Mouse (Mus musculus): ENCODE measurements around the gene Nob1.

The Nob1 gene

DNA sequence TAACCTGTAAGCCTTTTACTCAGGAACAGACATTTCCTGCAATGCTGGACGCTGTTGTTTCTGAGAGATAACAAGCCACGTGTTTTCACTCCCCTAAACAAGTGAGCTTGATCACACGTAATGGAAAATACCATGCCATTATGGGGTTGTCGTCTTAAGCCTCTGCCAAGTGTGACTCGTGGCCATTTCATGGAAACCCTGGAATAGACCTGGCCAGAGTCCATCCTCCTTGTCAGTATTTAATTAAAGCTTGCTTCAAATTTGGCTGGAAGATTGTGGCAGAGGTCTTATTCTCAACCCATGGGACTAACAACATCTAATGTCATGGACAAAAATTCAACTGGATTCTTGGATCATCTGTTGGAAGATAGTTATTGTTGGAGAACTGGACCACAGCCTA, 38.7 kb downstream of the Nob1 start:
- DNase-seq (ENCODE audit: low read depth, low spot score) = no peak

GRCm38 (mm10) chr8:107385063-107385462, 39.8 kb downstream of the Nob1 start:
- DNase-seq (ENCODE audit: low read depth, low spot score) = no peak

DNA sequence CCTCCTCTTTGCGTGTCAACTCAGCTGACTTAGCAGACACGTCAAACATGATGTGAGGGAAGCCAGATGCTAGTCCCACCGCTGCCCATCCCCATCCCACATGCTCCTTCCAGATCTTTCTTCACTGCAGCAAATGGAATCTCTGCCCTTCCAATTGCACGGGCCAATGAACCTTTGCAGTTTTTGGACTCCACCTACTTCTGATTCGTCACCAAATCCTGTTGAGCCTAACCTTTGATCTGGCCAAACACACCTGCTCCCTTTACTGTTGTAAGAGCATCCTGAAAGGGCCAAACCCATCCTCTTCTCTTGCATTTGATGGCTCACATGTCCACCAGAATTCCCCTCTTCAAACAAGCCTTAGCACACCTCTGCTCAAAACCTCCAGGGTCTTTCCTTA, 40.2 kb downstream of the Nob1 start:
- DNase-seq (ENCODE audit: low read depth, low spot score) = no peak

DNA sequence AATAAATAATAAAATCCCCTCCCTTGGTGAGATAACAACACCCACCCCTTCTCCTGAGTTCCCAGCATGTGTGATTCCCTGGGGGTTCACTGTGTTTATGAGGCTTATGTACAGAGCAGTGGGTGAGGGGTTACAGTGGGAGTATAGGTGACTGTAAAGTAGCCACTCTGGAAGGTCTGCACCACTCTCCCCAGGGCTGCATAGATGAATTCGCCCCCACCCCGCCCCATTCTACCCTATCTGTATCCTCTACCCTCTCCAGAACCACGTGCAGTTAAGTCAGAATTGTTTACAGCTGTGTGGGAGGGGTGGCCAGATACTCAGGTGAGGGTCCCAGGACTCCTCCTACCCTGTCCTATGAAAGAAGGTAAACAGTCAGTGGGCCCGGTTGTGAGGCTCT, 42.0 kb downstream of the Nob1 start:
- DNase-seq (ENCODE audit: low read depth, low spot score) = no peak

DNA sequence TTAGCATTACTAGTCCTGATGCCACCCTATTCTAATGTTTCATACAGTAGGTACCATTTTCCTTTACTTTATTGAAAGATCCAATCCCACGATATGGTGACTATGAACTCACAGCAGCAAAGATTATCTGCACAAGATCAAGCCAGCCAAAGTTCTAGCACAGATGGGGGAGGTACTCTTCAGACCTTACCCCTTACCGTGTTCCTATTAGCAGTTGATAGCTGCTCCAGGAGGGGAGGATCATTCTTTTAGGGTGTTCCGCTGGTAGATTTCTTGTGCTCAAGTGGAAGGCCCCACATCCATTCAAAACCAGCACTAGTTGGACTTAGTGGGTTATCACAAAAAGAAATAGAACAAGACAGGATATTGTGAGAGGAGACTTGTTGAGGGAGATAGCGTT, 43.2 kb downstream of the Nob1 start:
- DNase-seq (ENCODE audit: low read depth, low spot score) = no peak

DNA sequence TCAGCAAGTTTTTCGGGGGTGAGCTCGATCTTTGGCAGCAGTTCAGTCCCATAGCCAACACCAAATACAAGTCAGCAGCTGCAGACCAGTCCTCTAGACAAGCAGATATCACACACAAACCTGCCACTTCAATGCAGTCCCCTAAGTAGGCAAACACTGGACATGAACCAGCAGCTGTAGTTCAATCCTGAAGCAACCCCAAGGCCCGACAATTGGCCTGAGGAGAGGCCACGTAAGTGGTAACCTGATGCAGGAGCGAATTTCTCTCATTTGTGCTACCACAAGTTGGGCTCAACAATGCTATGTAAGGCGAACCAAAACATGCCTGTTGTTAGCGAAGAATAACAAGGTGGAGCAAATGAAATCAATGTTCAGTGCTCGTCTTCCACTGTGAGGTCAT, 44.1 kb downstream of the Nob1 start:
- no peak for DNase-seq (ENCODE audit: low read depth, low spot score)

GRCm38 (mm10) chr8:107377346-107377745, 47.5 kb downstream of the Nob1 start:
- no peak for DNase-seq (ENCODE audit: low read depth, low spot score)

DNA sequence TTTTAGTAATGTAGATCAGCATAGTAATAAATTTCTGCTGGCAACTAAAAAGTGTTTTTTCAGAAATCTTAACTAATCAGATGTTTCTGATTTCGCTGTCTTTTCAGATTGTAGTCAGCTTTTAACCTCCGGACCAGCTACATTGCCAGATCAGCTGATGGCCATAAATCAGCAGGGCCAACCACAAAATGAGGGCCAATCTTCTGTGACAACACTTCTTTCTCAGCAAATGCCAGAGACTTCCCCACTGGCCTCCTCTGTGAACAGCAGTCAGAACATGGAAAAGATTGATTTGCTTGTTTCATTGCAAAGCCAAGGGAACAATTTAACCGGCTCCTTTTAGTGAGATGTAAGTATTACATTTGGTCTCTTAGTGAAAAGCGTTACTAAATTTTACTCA, 54.5 kb downstream of the Nob1 start:
- DNase-seq (ENCODE audit: low read depth, low spot score) = no peak

All from WW6 (cell line).